8 mouse cellular contexts compared by ENCODE assay signal in the genomic region with DNA sequence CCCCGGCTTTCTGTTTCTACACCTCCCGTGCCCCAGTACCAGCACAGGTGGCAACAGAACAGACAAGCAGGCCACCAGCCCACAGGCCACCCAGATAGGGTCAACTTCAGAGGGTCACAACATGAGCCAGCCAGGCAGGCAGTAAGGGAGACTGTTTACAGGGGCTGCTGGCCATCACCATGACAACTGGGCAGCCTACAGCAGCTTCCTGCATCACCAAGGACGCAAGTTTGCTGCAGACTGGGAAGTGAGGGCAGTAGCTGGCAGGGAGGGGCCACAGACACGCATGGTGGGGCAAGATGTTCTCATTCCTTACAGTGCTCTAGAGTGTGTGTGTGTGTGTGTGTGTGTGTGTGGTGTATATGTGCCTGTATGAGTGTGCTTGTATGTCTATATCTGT. TPM values are rescaled to one million over a fixed set of nuclear protein-coding genes. Genes with fewer than 3 reads are reported as not detected.
DNase-seq lines count a peak whose midpoint lies in the region; ATAC-seq and TF ChIP-seq lines count a peak whose summit lies in the region.

No protein-coding gene starts in this region.

- no peaks in the 10 kb centered on the region for H3K27me3 ChIP-seq in kidney, adult 2 months (replicated peaks; ENCODE audit: control insufficient read depth, insufficient read depth, low read length)
- no peaks in the 10 kb centered on the region for H3K27me3 ChIP-seq in limb, embryonic 11.5 days (ENCODE audit: control insufficient read depth, insufficient read depth, low read length)

- H3K9me3 ChIP-seq in limb, embryonic 11.5 days (ENCODE audit: control insufficient read depth, low read length), result no peaks in the 10 kb centered on the region

- H3K27ac ChIP-seq in kidney, adult 2 months (ENCODE audit: insufficient read depth, low read depth, low read length), result no peak overlapping the region
- H3K27ac ChIP-seq in limb, embryonic 11.5 days (replicated peaks; ENCODE audit: low read depth, low read length), result no peak overlapping the region
- no peak overlapping the region; the same call in 1 of the 2 replicates for H3K27ac ChIP-seq in layer of hippocampus, adult 2 months

- no peaks in the 10 kb centered on the region for H3K36me3 ChIP-seq in kidney, adult 2 months (ENCODE audit: control insufficient read depth, insufficient read depth, low read length)
- no peaks in the 10 kb centered on the region for H3K36me3 ChIP-seq in limb, embryonic 11.5 days (ENCODE audit: control insufficient read depth, insufficient read depth, low read length)

- H3K4me1 ChIP-seq in kidney, adult 2 months (ENCODE audit: control insufficient read depth, insufficient read depth, low read length), result no peaks in the 10 kb centered on the region; the same call in 1 of the 2 replicates
- H3K4me1 ChIP-seq in limb, embryonic 11.5 days (ENCODE audit: control insufficient read depth, insufficient read depth, low read length), result peaks cover 8% of the 10 kb centered on the region; the same call in 1 of the 2 replicates

- WGBS in kidney, adult 2 months, result 28% methylated on average over 4 of the region's 4 CpGs
- WGBS in limb, embryonic 11.5 days, result 29% methylated on average over 4 of the region's 4 CpGs

- ATAC-seq in limb, embryonic 11.5 days (ENCODE audit: insufficient number of reproducible peaks, low FRiP score, low TSS enrichment, low read depth), result 0 out of 2 replicates have a peak, but pooled peaks have one; percentile 31
- ATAC-seq in neutrophil, adult 5-6 weeks (ENCODE audit: extremely low read depth, insufficient number of reproducible peaks, low FRiP score, poor library complexity, severe bottlenecking), result peak; percentile 88

- H3K4me3 ChIP-seq in kidney, adult 2 months (ENCODE audit: insufficient read depth, low read depth, low read length), result no peak overlapping the region
- no peak overlapping the region for H3K4me3 ChIP-seq in limb, embryonic 11.5 days (ENCODE audit: low read depth, low read length)
- no peak overlapping the region for H3K4me3 ChIP-seq in layer of hippocampus, adult 2 months

- H3K9ac ChIP-seq in limb, embryonic 11.5 days (ENCODE audit: low read length), result peak overlapping the region; percentile 22; the same call in 1 of the 2 replicates

- peak; percentile 48 for DNase-seq in kidney, postnatal 10 days
- DNase-seq in kidney, adult 2 months, result no peak
- DNase-seq in embryo, embryonic 10.5 days (ENCODE audit: low spot score), result peak; percentile 72
- peak; percentile 61 for DNase-seq in limb, embryonic 11.5 days (ENCODE audit: low spot score)
- DNase-seq in layer of hippocampus, adult 2 months (ENCODE audit: low spot score in 2 of 2), result no peak
- DNase-seq in cerebellum, adult 11-12 months, result no peak
- DNase-seq in adrenal gland, postnatal 25 days, result no peak

- no peak for TF ChIP-seq POLR2A in kidney, adult 2 months (IDR thresholded peaks at IDR 0.05; ENCODE audit: low read depth, low read length)

- no peak overlapping the region for H3K4me2 ChIP-seq in limb, embryonic 11.5 days (ENCODE audit: low read depth, severe bottlenecking)

- TF ChIP-seq CTCF in kidney, adult 2 months (conservative IDR thresholded peaks at IDR 0.05; ENCODE audit: insufficient read depth, insufficient read length, low read depth, low read length), result no peak
- TF ChIP-seq CTCF in layer of hippocampus, adult 2 months (conservative IDR thresholded peaks at IDR 0.05), result no peak

RNA-seq across cellular contexts. Expression of gene Znfx1, which starts 18.8 kb away (rescaled TPM):
- 58.7 and 60.9 TPM in 2 replicates for polyA plus RNA-seq in kidney, adult 2 months (2012; rRNA removed)
- polyA plus RNA-seq in limb, embryonic 11.5 days (2014; fragmentation: Nextera tagmentation; extraction: Ambion mirVana), result 4.7 and 5.6 TPM in 2 replicates
- total RNA-seq in neutrophil, adult 5-6 weeks (2017), result 60.8 and 65.7 TPM in 2 replicates
- 10 to 100 TPM; 38.5 to 45.6 TPM for total RNA-seq in layer of hippocampus, adult 2 months (2021)
- 49.2 and 51.7 TPM in 2 replicates for total RNA-seq in adrenal gland, postnatal 25 days (2021)

Comparison
In these comparisons a context has a peak if more than half of its experiments do, and no peak if none do; other contexts are left out.
1. DNase-seq: peak in kidney, postnatal 10 days (single experiment), embryo, embryonic 10.5 days (single experiment) and limb, embryonic 11.5 days (single experiment); none in kidney, adult 2 months (single experiment), layer of hippocampus, adult 2 months (0 of 2), cerebellum, adult 11-12 months (single experiment) and adrenal gland, postnatal 25 days (single experiment).